Mouse (Mus musculus): ENCODE measurements around the gene Clpb. TPM values are rescaled to one million over a fixed set of nuclear protein-coding genes. Genes with fewer than 3 reads are reported as not detected.

Clpb gene
- polyA plus RNA-seq, 1 experiment from 2014 or later = 21.3 TPM

GRCm38 (mm10) chr7:101817861-101818401 is 154.5 kb downstream of the Clpb start, which contains the start of gene Phox2a:
Gene Phox2a (plus strand): TSS chr7:101818313.
- Histone ChIP-seq H3K9ac (ENCODE audit: low read depth, low read length) (no peak within 1 kb of the TSS), H3K4me3 (ENCODE audit: low read depth, low read length) (peak within 1 kb of the TSS; percentile 20; the same call in 1 of the 2 replicates)
- 0 out of 2 replicates have a peak, but pooled peaks have one; percentile 5 for ATAC-seq (ENCODE audit: low read depth)

GRCm38 (mm10) chr7:101820295-101821030 is 157.0 kb downstream of the Clpb start:
- Histone ChIP-seq H3K4me3 (ENCODE audit: low read depth, low read length) (no peak overlapping the region), H3K4me2 (ENCODE audit: low read depth, low read length) (no peak overlapping the region; the same call in 1 of the 2 replicates), H3K9me3 (replicated peaks; ENCODE audit: control insufficient read depth, low read length) (no peaks in the 10 kb centered on the region), H3K9ac (ENCODE audit: low read depth, low read length) (no peak overlapping the region), H3K27ac (ENCODE audit: low read length) (no peak overlapping the region), H3K27me3 (ENCODE audit: control insufficient read depth, insufficient read depth, low read depth, low read length) (peaks cover 74% of the 10 kb centered on the region), H3K36me3 (ENCODE audit: control insufficient read depth, insufficient read depth) (no peaks in the 10 kb centered on the region), H3K4me1 (ENCODE audit: control insufficient read depth, low read depth, low read length) (no peaks in the 10 kb centered on the region; the same call in 1 of the 2 replicates)
- ATAC-seq (ENCODE audit: low read depth) = no peak
- WGBS (ENCODE audit: insufficient replicate concordance) = 2% methylated on average over 35 of the region's 35 CpGs

More at GRCm38 (mm10) chr7:101817861-101818401, 154.5 kb downstream of the Clpb start, which contains the start of gene Phox2a:
- Histone ChIP-seq H3K9me3 (replicated peaks; ENCODE audit: control insufficient read depth, low read length) (no peaks in the 10 kb centered on the region), H3K27ac (ENCODE audit: low read length) (no peak within 1 kb of the TSS), H3K27me3 (ENCODE audit: control insufficient read depth, insufficient read depth, low read depth, low read length) (peaks cover 66% of the 10 kb centered on the region), H3K4me2 (ENCODE audit: low read depth, low read length) (no peak within 1 kb of the TSS), H3K36me3 (ENCODE audit: control insufficient read depth, insufficient read depth) (no peaks in the 10 kb centered on the region), H3K4me1 (ENCODE audit: control insufficient read depth, low read depth, low read length) (no peaks in the 10 kb centered on the region; the same call in 1 of the 2 replicates)
- 3% methylated on average over 44 of the region's 45 CpGs for whole genome bisulfite sequencing (ENCODE audit: insufficient replicate concordance)

GRCm38 (mm10) chr7:101821571-101822501 is 158.4 kb downstream of the Clpb start:
- H3K4me3 ChIP-seq (ENCODE audit: low read depth, low read length) = peak overlapping the region; percentile 50
- H3K4me2 ChIP-seq (ENCODE audit: low read depth, low read length) = peak overlapping the region; percentile 68
- no peak for ATAC-seq (ENCODE audit: low read depth)
- WGBS (ENCODE audit: insufficient replicate concordance) = 1% methylated on average over 70 of the region's 71 CpGs
- no peaks in the 10 kb centered on the region for H3K9me3 ChIP-seq (replicated peaks; ENCODE audit: control insufficient read depth, low read length)
- H3K9ac ChIP-seq (ENCODE audit: low read depth, low read length) = peak overlapping the region; percentile 33
- H3K27me3 ChIP-seq (ENCODE audit: control insufficient read depth, insufficient read depth, low read depth, low read length) = peaks cover 69% of the 10 kb centered on the region
- H3K27ac ChIP-seq (ENCODE audit: low read length) = no peak overlapping the region
- H3K4me1 ChIP-seq (ENCODE audit: control insufficient read depth, low read depth, low read length) = no peaks in the 10 kb centered on the region; the same call in 1 of the 2 replicates
- H3K36me3 ChIP-seq (ENCODE audit: control insufficient read depth, insufficient read depth) = no peaks in the 10 kb centered on the region

- Histone ChIP-seq H3K36me3 (ENCODE audit: control insufficient read depth, insufficient read depth) (no peaks in the 10 kb centered on the region), H3K9me3 (replicated peaks; ENCODE audit: control insufficient read depth, low read length) (no peaks in the 10 kb centered on the region), H3K4me2 (ENCODE audit: low read depth, low read length) (no peak overlapping the region), H3K4me1 (ENCODE audit: control insufficient read depth, low read depth, low read length) (no peaks in the 10 kb centered on the region; the same call in 1 of the 2 replicates), H3K27ac (ENCODE audit: low read length) (no peak overlapping the region), H3K9ac (ENCODE audit: low read depth, low read length) (no peak overlapping the region), H3K4me3 (ENCODE audit: low read depth, low read length) (no peak overlapping the region), H3K27me3 (ENCODE audit: control insufficient read depth, insufficient read depth, low read depth, low read length) (peaks cover 56% of the 10 kb centered on the region)
- ATAC-seq (ENCODE audit: low read depth) = peak; percentile 16; the same call in 1 of the 2 replicates
- 46% methylated on average over 32 of the region's 32 CpGs for WGBS (ENCODE audit: insufficient replicate concordance)
Observed at GRCm38 (mm10) chr7:101822836-101823757, 159.7 kb downstream of the Clpb start.

GRCm38 (mm10) chr7:101823758-101824630 is 160.6 kb downstream of the Clpb start:
- ATAC-seq (ENCODE audit: low read depth) = no peak
- H3K27me3 ChIP-seq (ENCODE audit: control insufficient read depth, insufficient read depth, low read depth, low read length) = peaks cover 47% of the 10 kb centered on the region

GRCm38 (mm10) chr7:101830373-101830772 is 166.9 kb downstream of the Clpb start:
- no peaks in the 10 kb centered on the region for H3K4me1 ChIP-seq (ENCODE audit: control insufficient read depth, low read depth, low read length)
- H3K27me3 ChIP-seq (ENCODE audit: control insufficient read depth, insufficient read depth, low read depth, low read length) = no peaks in the 10 kb centered on the region
- H3K4me2 ChIP-seq (ENCODE audit: low read depth, low read length) = no peak overlapping the region
- H3K9me3 ChIP-seq (replicated peaks; ENCODE audit: control insufficient read depth, low read length) = no peaks in the 10 kb centered on the region
- H3K9ac ChIP-seq (ENCODE audit: low read depth, low read length) = no peak overlapping the region
- ATAC-seq (ENCODE audit: low read depth) = no peak
- H3K27ac ChIP-seq (ENCODE audit: low read length) = no peak overlapping the region
- no peaks in the 10 kb centered on the region for H3K36me3 ChIP-seq (ENCODE audit: control insufficient read depth, insufficient read depth)
- 74% methylated on average over 3 of the region's 3 CpGs for WGBS (ENCODE audit: insufficient replicate concordance)
- H3K4me3 ChIP-seq (ENCODE audit: low read depth, low read length) = no peak overlapping the region

More at GRCm38 (mm10) chr7:101823758-101824630, 160.6 kb downstream of the Clpb start:
- Histone ChIP-seq H3K4me2 (ENCODE audit: low read depth, low read length) (no peak overlapping the region), H3K27ac (ENCODE audit: low read length) (no peak overlapping the region), H3K9ac (ENCODE audit: low read depth, low read length) (no peak overlapping the region), H3K4me1 (ENCODE audit: control insufficient read depth, low read depth, low read length) (no peaks in the 10 kb centered on the region; the same call in 1 of the 2 replicates), H3K36me3 (ENCODE audit: control insufficient read depth, insufficient read depth) (no peaks in the 10 kb centered on the region), H3K4me3 (ENCODE audit: low read depth, low read length) (no peak overlapping the region), H3K9me3 (replicated peaks; ENCODE audit: control insufficient read depth, low read length) (no peaks in the 10 kb centered on the region)
- WGBS (ENCODE audit: insufficient replicate concordance) = 74% methylated on average over 18 of the region's 18 CpGs

GRCm38 (mm10) chr7:101831437-101831836 is 168.0 kb downstream of the Clpb start:
- Histone ChIP-seq H3K27me3 (ENCODE audit: control insufficient read depth, insufficient read depth, low read depth, low read length) (peaks cover 5% of the 10 kb centered on the region), H3K27ac (ENCODE audit: low read length) (no peak overlapping the region), H3K9ac (ENCODE audit: low read depth, low read length) (no peak overlapping the region), H3K36me3 (ENCODE audit: control insufficient read depth, insufficient read depth) (no peaks in the 10 kb centered on the region), H3K4me3 (ENCODE audit: low read depth, low read length) (no peak overlapping the region), H3K4me2 (ENCODE audit: low read depth, low read length) (no peak overlapping the region), H3K4me1 (ENCODE audit: control insufficient read depth, low read depth, low read length) (no peaks in the 10 kb centered on the region; the same call in none of the 2 replicates), H3K9me3 (replicated peaks; ENCODE audit: control insufficient read depth, low read length) (no peaks in the 10 kb centered on the region)
- WGBS (ENCODE audit: insufficient replicate concordance) = 77% methylated on average over 8 of the region's 8 CpGs
- no peak for ATAC-seq (ENCODE audit: low read depth)
